Mouse (Mus musculus) c-Kit-positive CD71-positive TER-119-negative erythroid progenitor cells, embryonic 14.5 days (primary cell): ENCODE measurements around the gene H2al1b.

ENCODE experiments used
- DNase-seq: peaks from one replicate; pipeline ENCODE4 v3.0.0-alpha.2; 2013; ENCODE audit warnings: low read depth

The H2al1b gene

GRCm38 (mm10) chrX:11346756-11347155 is 44.5 kb downstream of the H2al1b start:
- DNase-seq: no peak
